Mouse (Mus musculus): ENCODE data around the gene Dnaaf2. TPM values are rescaled to one million over a fixed set of nuclear protein-coding genes. Genes with fewer than 3 reads are reported as not detected.
A peak's percentile ranks its signal among the peaks of the same experiment; 100 is the strongest.

The Dnaaf2 gene
- polyA plus RNA-seq, 1 experiment from 2014 or later: 7.8 TPM

DNA sequence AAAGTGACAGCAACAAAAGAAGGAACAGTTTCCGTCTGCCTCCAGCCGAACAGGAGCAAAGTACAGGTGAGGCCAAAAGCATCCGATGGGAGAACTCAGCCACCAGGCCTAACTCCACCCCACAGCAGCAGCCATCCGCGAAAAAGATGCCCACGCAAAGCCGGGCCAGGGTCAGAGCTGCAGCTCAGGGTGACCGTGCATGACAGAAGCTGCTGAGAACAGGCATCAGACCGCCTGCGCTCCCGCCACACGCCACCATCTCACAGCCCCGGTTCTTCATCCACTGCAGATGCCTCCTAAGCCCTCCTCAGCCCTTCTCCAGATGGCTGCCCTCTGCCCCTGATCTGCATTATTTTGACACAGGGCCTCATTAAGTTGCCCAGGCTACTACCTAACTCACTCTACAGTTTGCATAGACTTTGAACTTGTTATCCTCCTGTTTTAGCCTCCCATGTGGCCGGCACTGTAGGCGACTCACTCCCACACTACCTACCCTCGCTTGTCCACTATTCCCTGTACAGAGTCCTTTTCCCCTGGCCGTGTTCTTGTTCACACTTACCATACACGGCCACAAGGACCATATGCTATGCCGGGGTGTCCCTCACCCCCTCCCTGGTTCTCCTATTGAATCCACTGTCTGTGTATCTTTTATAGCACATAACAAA is 22.5 kb upstream of the Dnaaf2 start:
- H3K9me3 ChIP-seq (replicated peaks; ENCODE audit: control insufficient read depth, low read length): no peaks in the 10 kb centered on the region
- ATAC-seq (replicated peaks; ENCODE audit: extremely low read depth, insufficient read depth, low FRiP score): no peak
- no peak overlapping the region for H3K27ac ChIP-seq (ENCODE audit: low read length)
- 88% methylated on average over 19 of the region's 19 CpGs for WGBS
- no peak overlapping the region for H3K4me3 ChIP-seq (ENCODE audit: low read length)
- no peaks in the 10 kb centered on the region for H3K27me3 ChIP-seq (ENCODE audit: control insufficient read depth, insufficient read depth, low read length)
- no peak overlapping the region for H3K9ac ChIP-seq (ENCODE audit: low read length)
- H3K36me3 ChIP-seq (ENCODE audit: control insufficient read depth, insufficient read depth): peaks cover 11% of the 10 kb centered on the region
- H3K4me1 ChIP-seq (ENCODE audit: control insufficient read depth, insufficient read depth, low read length): no peaks in the 10 kb centered on the region
- H3K4me2 ChIP-seq (ENCODE audit: low read depth, low read length): no peak overlapping the region

DNA sequence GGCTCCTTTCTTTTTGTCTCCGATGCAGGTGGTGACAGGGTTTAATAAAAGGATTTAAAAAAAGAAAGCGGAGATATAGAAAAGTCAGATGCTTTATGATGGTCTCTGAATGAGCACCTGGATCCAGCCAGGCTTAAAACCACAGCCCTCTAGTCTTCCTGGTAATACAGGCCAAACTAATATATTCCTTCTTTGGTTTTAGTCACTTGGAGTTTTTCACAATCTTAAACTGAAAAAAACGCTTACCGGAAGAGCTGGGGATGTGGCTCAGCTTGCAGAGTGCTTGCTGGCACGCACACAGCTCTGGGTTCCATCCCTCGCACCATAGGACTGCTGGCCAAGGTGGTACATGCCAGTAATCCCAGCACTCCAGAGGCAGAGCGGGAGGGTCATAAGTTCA is 18.4 kb upstream of the Dnaaf2 start:
- Histone ChIP-seq H3K27me3 (ENCODE audit: control insufficient read depth, insufficient read depth, low read length) (no peaks in the 10 kb centered on the region), H3K9ac (ENCODE audit: low read length) (no peak overlapping the region), H3K4me2 (ENCODE audit: low read depth, low read length) (no peak overlapping the region), H3K4me3 (ENCODE audit: low read length) (no peak overlapping the region), H3K4me1 (ENCODE audit: control insufficient read depth, insufficient read depth, low read length) (no peaks in the 10 kb centered on the region), H3K9me3 (replicated peaks; ENCODE audit: control insufficient read depth, low read length) (no peaks in the 10 kb centered on the region), H3K27ac (ENCODE audit: low read length) (no peak overlapping the region), H3K36me3 (ENCODE audit: control insufficient read depth, insufficient read depth) (peaks cover 20% of the 10 kb centered on the region)
- 83% methylated on average over 7 of the region's 7 CpGs for WGBS
- no peak for ATAC-seq (replicated peaks; ENCODE audit: extremely low read depth, insufficient read depth, low FRiP score)

DNA sequence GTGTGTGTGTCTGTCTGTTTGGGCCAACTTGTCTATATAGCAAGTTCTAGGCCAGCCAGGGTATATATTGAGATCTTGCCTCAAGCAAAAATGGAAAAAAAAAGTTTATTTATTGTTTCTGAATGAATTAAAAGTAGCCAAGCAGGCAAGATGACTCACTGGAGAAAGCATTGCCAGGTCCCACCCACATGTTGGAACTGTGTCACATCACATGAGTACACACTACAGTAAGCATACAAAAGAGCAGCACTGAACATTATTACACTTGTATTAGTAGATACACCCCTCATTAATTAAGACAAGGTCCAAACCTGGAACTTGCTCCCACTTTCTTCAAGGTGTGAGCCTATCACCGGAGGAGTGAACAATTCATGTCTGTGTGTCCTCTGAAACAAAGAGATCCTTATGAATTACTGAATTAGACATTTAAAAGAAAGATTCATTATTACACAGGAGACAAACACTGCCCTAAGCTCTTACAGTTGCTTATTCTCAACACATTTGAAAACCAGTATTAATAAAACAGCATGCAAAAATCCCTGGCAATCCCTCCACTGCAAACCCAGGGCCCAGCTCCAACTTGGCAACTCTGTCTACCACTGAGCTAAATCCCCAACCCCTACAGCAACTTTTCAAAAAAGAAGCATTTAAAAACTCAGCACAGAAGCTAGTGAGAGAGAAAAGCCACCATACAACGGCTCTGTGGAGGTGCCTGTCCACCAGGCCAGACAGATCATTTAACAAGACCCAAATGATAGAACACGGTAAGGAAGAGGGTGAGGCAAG is 17.0 kb upstream of the Dnaaf2 start:
- Histone ChIP-seq H3K4me3 (ENCODE audit: low read length) (no peak overlapping the region), H3K4me2 (ENCODE audit: low read depth, low read length) (no peak overlapping the region), H3K36me3 (ENCODE audit: control insufficient read depth, insufficient read depth) (peaks cover 12% of the 10 kb centered on the region), H3K9me3 (replicated peaks; ENCODE audit: control insufficient read depth, low read length) (no peaks in the 10 kb centered on the region), H3K27ac (ENCODE audit: low read length) (no peak overlapping the region), H3K9ac (ENCODE audit: low read length) (no peak overlapping the region), H3K4me1 (ENCODE audit: control insufficient read depth, insufficient read depth, low read length) (no peaks in the 10 kb centered on the region), H3K27me3 (ENCODE audit: control insufficient read depth, insufficient read depth, low read length) (no peaks in the 10 kb centered on the region)
- no peak for ATAC-seq (replicated peaks; ENCODE audit: extremely low read depth, insufficient read depth, low FRiP score)
- WGBS: 81% methylated on average over 3 of the region's 3 CpGs

DNA sequence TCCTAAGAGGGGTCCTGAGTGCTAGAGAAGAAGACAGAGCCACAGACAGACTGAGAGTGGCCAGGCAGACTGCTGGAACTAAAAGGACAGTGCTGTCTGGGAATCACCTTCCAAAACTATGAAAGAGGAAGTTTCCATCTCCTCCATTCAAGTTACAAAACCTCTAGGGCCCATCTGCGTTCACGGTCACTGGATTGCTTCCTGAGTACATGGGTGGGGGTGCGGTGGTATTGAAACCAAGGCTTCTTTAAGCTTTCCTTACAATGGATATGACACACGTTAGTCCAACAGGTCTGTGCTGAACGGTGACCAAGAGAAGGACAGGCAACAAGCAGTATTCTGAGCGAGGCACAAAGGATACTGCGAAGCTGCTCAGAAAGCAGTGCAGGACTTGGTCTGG is 16.2 kb upstream of the Dnaaf2 start:
- WGBS: 85% methylated on average over 7 of the region's 7 CpGs
- Histone ChIP-seq H3K9me3 (replicated peaks; ENCODE audit: control insufficient read depth, low read length) (no peaks in the 10 kb centered on the region), H3K4me1 (ENCODE audit: control insufficient read depth, insufficient read depth, low read length) (no peaks in the 10 kb centered on the region), H3K27ac (ENCODE audit: low read length) (no peak overlapping the region), H3K4me3 (ENCODE audit: low read length) (no peak overlapping the region), H3K36me3 (ENCODE audit: control insufficient read depth, insufficient read depth) (peaks cover 15% of the 10 kb centered on the region), H3K4me2 (ENCODE audit: low read depth, low read length) (no peak overlapping the region), H3K27me3 (ENCODE audit: control insufficient read depth, insufficient read depth, low read length) (no peaks in the 10 kb centered on the region), H3K9ac (ENCODE audit: low read length) (no peak overlapping the region)
- no peak for ATAC-seq (replicated peaks; ENCODE audit: extremely low read depth, insufficient read depth, low FRiP score)

DNA sequence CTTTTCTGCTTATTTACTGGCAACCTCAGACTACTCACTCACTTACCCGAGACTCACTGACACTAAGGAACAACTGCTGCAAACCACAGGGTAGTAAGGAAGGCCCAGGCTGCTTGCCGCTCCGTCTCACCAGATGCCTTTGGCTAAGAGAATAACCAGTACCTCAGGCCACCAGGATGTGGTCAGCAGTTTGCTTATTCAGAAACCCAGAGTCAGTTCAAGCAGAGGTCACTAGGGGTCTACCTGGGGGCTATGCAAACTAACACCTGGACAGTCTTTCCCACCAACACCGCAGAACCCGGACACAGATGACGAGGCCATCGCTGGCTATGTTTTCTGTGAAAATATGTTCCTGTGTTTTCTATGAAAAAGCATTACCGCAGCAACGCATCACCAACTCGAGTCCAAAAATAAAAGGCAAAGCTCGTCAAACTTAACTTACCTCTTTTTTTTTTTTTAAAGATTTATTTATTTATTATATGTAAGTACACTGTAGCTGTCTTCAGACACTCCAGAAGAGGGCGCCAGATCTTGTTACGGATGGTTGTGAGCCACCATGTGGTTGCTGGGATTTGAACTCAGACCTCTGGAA is 15.1 kb upstream of the Dnaaf2 start:
- WGBS: 88% methylated on average over 13 of the region's 13 CpGs
- Histone ChIP-seq H3K27me3 (ENCODE audit: control insufficient read depth, insufficient read depth, low read length) (no peaks in the 10 kb centered on the region), H3K4me3 (ENCODE audit: low read length) (no peak overlapping the region), H3K36me3 (ENCODE audit: control insufficient read depth, insufficient read depth) (peaks cover 19% of the 10 kb centered on the region), H3K27ac (ENCODE audit: low read length) (no peak overlapping the region), H3K4me1 (ENCODE audit: control insufficient read depth, insufficient read depth, low read length) (no peaks in the 10 kb centered on the region), H3K9ac (ENCODE audit: low read length) (no peak overlapping the region), H3K4me2 (ENCODE audit: low read depth, low read length) (no peak overlapping the region), H3K9me3 (replicated peaks; ENCODE audit: control insufficient read depth, low read length) (no peaks in the 10 kb centered on the region)
- no peak for ATAC-seq (replicated peaks; ENCODE audit: extremely low read depth, insufficient read depth, low FRiP score)

DNA sequence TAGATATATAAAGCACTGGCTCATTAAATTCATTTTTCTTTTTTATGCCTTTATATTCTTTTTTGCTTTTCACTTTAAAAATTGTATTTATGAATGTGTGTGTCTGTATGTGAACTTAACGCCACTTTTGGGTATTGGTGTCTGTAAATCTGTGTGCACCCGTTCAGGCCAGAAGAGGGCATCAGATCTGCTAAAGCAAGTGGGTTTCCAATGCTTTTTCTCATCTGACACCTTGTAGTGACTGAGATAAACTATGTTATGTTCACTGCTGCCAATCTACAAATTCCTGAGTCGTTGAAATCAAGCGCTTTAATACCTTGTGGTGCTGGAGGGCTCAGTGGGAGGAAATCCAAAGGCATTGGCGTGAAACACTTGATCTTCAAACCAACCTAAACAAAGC is 12.8 kb upstream of the Dnaaf2 start:
- ATAC-seq (replicated peaks; ENCODE audit: extremely low read depth, insufficient read depth, low FRiP score): peak; percentile 64
- Histone ChIP-seq H3K4me3 (ENCODE audit: low read length) (no peak overlapping the region), H3K27ac (ENCODE audit: low read length) (peak overlapping the region; percentile 42), H3K9ac (ENCODE audit: low read length) (no peak overlapping the region), H3K9me3 (replicated peaks; ENCODE audit: control insufficient read depth, low read length) (no peaks in the 10 kb centered on the region), H3K4me2 (ENCODE audit: low read depth, low read length) (no peak overlapping the region; the same call in 1 of the 2 replicates), H3K36me3 (ENCODE audit: control insufficient read depth, insufficient read depth) (peaks cover 18% of the 10 kb centered on the region), H3K4me1 (ENCODE audit: control insufficient read depth, insufficient read depth, low read length) (no peaks in the 10 kb centered on the region), H3K27me3 (ENCODE audit: control insufficient read depth, insufficient read depth, low read length) (no peaks in the 10 kb centered on the region)
- WGBS: 45% methylated on average over 5 of the region's 5 CpGs

DNA sequence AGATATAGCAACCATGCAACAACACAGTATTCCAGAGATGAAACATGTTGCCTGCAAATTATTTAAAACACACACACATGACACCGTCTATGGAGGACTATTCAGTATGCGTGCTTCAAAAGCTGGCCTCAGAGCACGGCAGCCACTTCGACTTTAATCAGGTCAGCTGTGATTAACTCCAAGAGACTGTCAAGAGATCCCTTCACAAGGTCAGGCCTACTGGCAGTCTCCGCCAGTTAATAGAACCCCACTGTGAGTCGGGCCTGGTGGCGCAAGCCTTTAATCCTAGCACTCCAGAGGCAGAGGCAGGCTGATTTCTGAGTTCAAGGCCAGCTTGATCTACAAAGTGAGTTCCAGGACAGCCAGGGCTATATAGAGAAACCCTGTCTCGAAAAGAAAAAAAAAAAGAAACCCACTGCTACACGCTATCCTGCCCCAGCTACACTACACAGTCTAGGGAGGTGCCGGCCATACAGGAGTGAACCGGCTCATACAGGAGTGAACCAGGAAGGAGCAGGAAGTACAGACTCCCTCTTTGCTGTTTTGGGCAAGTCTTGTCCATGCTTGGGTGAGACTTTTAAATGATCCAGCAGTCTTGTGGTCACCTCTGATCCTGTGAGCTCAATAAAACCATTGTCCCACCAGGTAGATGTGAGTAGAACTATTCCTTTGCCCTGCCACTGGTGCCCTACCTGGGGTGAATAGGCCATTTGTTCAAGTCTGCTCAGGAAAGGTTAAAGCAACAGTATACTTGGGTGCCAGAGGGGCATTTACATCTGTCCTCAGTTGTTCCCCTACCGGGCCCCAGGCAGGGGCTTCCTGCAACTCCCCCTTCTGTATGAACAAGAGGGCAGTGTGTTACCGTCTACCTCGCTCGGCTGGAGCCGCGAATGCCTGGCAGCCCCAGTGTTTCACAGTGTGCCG is 12.1 kb upstream of the Dnaaf2 start:
- Histone ChIP-seq H3K36me3 (ENCODE audit: control insufficient read depth, insufficient read depth) (peaks cover 18% of the 10 kb centered on the region), H3K27ac (ENCODE audit: low read length) (0 out of 2 replicates have a peak overlapping the region, but pooled peaks have one; percentile 2)
- no peak for ATAC-seq (replicated peaks; ENCODE audit: extremely low read depth, insufficient read depth, low FRiP score)

DNA sequence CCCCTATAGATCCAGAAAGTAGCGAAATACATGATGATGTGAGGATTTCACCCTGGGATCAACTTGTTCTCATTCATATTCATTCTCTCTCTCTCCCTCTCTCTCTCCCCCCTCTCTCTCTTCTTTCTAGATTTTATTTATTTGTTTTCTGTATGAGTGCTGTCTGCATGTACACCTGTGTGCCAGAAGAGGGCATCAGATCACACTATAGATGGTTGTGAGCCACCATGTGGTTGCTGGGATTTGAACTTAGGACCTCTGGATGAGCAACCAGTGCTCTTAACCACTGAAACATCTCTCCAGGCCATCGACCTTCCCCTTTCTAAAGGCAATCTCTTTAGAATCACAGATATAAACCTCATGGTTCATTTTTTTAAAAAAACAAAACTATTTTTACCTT is 10.3 kb upstream of the Dnaaf2 start:
- ATAC-seq (replicated peaks; ENCODE audit: extremely low read depth, insufficient read depth, low FRiP score): no peak
- peaks cover 15% of the 10 kb centered on the region for H3K36me3 ChIP-seq (ENCODE audit: control insufficient read depth, insufficient read depth)

More for the DNA sequence above, 12.1 kb upstream of the Dnaaf2 start:
- no peak overlapping the region for H3K9ac ChIP-seq (ENCODE audit: low read length)
- no peaks in the 10 kb centered on the region for H3K4me1 ChIP-seq (ENCODE audit: control insufficient read depth, insufficient read depth, low read length)
- H3K4me2 ChIP-seq (ENCODE audit: low read depth, low read length): no peak overlapping the region
- WGBS: 77% methylated on average over 18 of the region's 18 CpGs
- H3K4me3 ChIP-seq (ENCODE audit: low read length): no peak overlapping the region
- no peaks in the 10 kb centered on the region for H3K27me3 ChIP-seq (ENCODE audit: control insufficient read depth, insufficient read depth, low read length)
- no peaks in the 10 kb centered on the region for H3K9me3 ChIP-seq (replicated peaks; ENCODE audit: control insufficient read depth, low read length)

More for the DNA sequence above, 10.3 kb upstream of the Dnaaf2 start:
- Histone ChIP-seq H3K4me3 (ENCODE audit: low read length) (no peak overlapping the region), H3K4me2 (ENCODE audit: low read depth, low read length) (no peak overlapping the region), H3K27me3 (ENCODE audit: control insufficient read depth, insufficient read depth, low read length) (no peaks in the 10 kb centered on the region), H3K9me3 (replicated peaks; ENCODE audit: control insufficient read depth, low read length) (no peaks in the 10 kb centered on the region), H3K9ac (ENCODE audit: low read length) (no peak overlapping the region), H3K27ac (ENCODE audit: low read length) (no peak overlapping the region), H3K4me1 (ENCODE audit: control insufficient read depth, insufficient read depth, low read length) (no peaks in the 10 kb centered on the region)
- 87% methylated on average over 2 of the region's 2 CpGs for WGBS

Data from heart, embryonic 16.5 days (tissue).